Mouse (Mus musculus) central nervous system, embryonic 14 days (tissue): ENCODE data around the gene Gm36079. TPM values are rescaled to one million over a fixed set of nuclear protein-coding genes. Genes with fewer than 3 reads are reported as not detected.

Experiments used
- polyA plus RNA-seq: library from polyadenylated mRNA; depleted of rRNA; stranded (reverse); fragments of >200 nt; gene quantifications from 2 replicates; pipeline ENCODE4 v1.2.3, GENCODE M21; 2012; rRNA removed

Gene Gm36079
- not detected in 2 replicates for polyA plus RNA-seq

DNA sequence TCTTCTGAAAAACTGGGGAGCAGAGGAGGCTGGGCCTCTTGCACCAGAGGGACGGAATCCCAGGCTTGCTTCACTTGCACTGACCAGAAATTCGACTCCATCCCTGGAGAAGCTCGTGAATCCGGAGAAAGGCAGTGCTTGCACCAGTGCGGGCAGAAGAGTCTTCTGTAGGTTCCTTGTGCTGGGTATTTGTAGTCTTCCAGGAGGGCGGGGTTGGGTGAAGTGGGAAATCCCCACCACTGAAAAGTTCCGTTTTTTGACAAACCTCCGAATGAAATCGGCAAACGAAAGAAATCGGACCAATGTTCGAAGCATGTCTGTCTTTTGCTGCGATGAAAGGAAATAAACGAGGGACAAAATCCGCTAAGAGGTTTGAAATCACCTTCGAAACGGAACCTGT, at the start of gene Gm36079:
Gene Gm36079 (minus strand): TSS at position 101 of the 400 bp plus-strand sequence.

DNA sequence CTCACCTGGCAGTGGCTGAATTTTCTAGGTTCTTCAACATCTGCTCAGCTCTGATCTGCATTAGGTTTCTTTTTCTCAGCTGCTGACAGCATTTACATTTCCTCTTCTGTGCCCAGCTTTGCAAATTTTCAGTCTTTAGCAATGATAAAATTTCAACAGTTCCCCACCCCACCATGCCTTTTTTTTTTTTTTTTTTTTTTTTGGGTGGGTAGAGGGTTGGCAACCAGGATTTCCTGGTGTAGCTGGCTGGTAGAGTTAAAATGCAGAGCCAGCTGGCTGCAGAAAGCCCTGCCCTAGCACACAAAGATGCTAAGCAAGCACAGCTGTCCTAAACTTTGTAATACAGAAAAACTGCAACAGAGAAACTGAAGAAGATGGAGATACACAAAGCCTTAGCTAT, 25.3 kb upstream of the Gm36079 start, which contains the start of gene Gm21188:
Gene Gm21188 (minus strand): TSS at position 110 of the 400 bp plus-strand sequence.

Other genes with a start within 250 kb of the Gm36079 start
- gene Zfp131, start 236.1 kb downstream of the Gm36079 start, polyA plus RNA-seq, result 34.3 and 40.4 TPM in 2 replicates
- not detected in 2 replicates for gene AF067063, start 196.8 kb downstream of the Gm36079 start, polyA plus RNA-seq
- not detected in 2 replicates for gene D13Ertd608e, start 191.0 kb downstream of the Gm36079 start, polyA plus RNA-seq
- gene Tcstv1, start 132.2 kb downstream of the Gm36079 start, polyA plus RNA-seq, result not detected in 2 replicates
- gene Gm21761, start 97.7 kb downstream of the Gm36079 start, polyA plus RNA-seq, result not detected in 2 replicates
- gene B020031M17Rik, start 76.2 kb downstream of the Gm36079 start, polyA plus RNA-seq, result not detected in 2 replicates
- gene Gm21188, start 25.2 kb upstream of the Gm36079 start, polyA plus RNA-seq, result 0.06 TPM in 2 replicates
- gene Gm20767, start 113.2 kb upstream of the Gm36079 start, polyA plus RNA-seq, result not detected in 2 replicates
- gene Gm21818, start 145.4 kb upstream of the Gm36079 start, polyA plus RNA-seq, result not detected in 2 replicates
- not detected in 2 replicates for gene Gm21762, start 188.9 kb upstream of the Gm36079 start, polyA plus RNA-seq
- gene Gm21731, start 212.1 kb upstream of the Gm36079 start, polyA plus RNA-seq, result not detected in 2 replicates
- not detected in 2 replicates for gene AF067061, start 236.1 kb upstream of the Gm36079 start, polyA plus RNA-seq